Mouse (Mus musculus): Measurements from ENCODE around the gene Pcnx. TPM values are rescaled to one million over a fixed set of nuclear protein-coding genes. Genes with fewer than 3 reads are reported as not detected.

The Pcnx gene
- polyA plus RNA-seq, 1 experiment: 49.0 TPM

DNA sequence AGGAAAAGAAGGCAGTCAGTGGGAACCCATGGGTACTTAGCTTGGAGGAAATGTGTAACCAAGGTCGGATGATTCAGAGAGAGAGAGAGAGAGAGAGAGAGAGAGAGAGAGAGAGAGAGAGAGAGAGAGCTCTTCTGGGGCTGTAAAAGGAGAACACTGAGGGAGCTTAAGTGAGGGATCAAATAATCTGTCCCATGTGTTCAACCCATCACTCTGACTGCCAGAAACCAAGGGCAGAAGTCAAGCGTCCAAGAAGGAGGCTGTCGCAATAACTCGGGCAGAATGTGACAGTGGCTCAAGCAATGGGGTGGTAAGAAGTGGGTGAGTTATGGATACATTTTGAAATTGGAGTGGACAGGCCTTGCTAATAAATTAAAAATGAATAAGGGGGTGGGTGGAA is 37.6 kb upstream of the Pcnx start:
- DNase-seq: no peak
- no peak overlapping the region for H3K27ac ChIP-seq (ENCODE audit: control insufficient read depth, insufficient read depth, low read length)
- TF ChIP-seq POLR2A (IDR thresholded peaks at IDR 0.05; ENCODE audit: control insufficient read depth, extremely low read depth, insufficient read depth, low read length, poor library complexity) (no peak), CTCF (IDR thresholded peaks at IDR 0.05; ENCODE audit: borderline replicate concordance, control insufficient read depth, extremely low read depth, insufficient read depth, low read length, poor library complexity) (no peak)
- no peaks in the 10 kb centered on the region for H3K36me3 ChIP-seq (ENCODE audit: control insufficient read depth, insufficient read depth, low read length)
- no peaks in the 10 kb centered on the region for H3K27me3 ChIP-seq (ENCODE audit: control insufficient read depth, insufficient read depth, low read length)
- no peaks in the 10 kb centered on the region for H3K4me1 ChIP-seq (replicated peaks; ENCODE audit: control insufficient read depth, insufficient read depth, low read length)
- WGBS: 81% methylated on average over 4 of the region's 4 CpGs
- no peak overlapping the region for H3K4me3 ChIP-seq (ENCODE audit: control insufficient read depth, insufficient read depth, low read length)

DNA sequence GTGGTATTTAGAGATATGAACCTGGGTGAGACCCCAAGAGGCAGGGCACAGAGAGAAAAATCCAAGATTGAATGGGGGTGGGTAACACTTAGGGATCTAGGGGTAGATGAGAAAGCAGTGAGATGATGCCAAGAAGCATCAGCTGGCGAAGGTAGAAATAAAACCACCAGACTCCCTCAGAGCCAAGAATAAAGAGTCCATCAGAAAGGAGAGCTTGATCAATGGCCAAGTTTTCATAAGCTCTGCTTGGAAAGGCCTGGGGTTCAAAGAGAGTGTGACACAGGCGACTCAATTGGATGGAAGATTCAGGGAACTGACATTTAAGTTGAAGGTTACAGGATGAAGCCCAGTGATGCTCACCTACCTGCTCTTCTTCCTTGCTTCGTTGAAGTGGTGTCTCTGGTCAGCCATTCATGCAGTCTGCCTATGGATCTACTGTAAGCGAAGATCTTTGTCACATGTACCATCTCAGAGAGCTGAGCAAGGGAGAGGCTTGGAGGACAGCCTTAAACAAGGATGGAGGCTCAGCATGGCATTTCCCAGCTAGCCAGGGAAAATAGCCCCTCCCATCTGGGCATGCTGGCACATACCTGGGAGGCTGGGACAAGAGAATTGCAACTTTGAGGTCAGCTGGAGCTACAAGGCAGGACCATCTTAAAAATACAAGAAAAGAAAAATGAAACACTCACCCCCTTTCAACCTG is 36.9 kb upstream of the Pcnx start:
- WGBS: 99% methylated on average over 4 of the region's 4 CpGs
- no peaks in the 10 kb centered on the region for H3K4me1 ChIP-seq (replicated peaks; ENCODE audit: control insufficient read depth, insufficient read depth, low read length)
- no peak for DNase-seq
- H3K4me3 ChIP-seq (ENCODE audit: control insufficient read depth, insufficient read depth, low read length): no peak overlapping the region
- no peak overlapping the region for H3K27ac ChIP-seq (ENCODE audit: control insufficient read depth, insufficient read depth, low read length)
- no peaks in the 10 kb centered on the region for H3K36me3 ChIP-seq (ENCODE audit: control insufficient read depth, insufficient read depth, low read length)
- TF ChIP-seq CTCF (IDR thresholded peaks at IDR 0.05; ENCODE audit: borderline replicate concordance, control insufficient read depth, extremely low read depth, insufficient read depth, low read length, poor library complexity): no peak
- TF ChIP-seq POLR2A (IDR thresholded peaks at IDR 0.05; ENCODE audit: control insufficient read depth, extremely low read depth, insufficient read depth, low read length, poor library complexity): no peak
- H3K27me3 ChIP-seq (ENCODE audit: control insufficient read depth, insufficient read depth, low read length): no peaks in the 10 kb centered on the region

DNA sequence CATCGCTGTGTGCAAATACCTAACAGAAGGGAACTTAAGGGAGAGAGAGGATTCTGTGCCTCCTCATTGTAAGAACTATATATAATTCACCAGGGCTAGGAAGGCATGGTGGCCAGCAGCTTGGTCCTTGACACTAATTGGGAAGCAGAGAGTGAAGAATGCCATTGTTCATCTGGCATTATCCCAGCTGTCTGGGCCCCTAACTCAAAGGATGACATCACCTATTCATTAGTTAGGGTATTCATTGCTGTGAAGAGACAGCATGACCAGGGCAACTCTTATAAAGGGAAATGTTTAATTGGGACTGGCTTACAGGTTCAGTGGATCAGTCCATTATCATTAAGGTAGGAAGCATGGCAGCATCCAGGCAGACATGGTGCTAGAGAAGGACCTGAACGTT is 31.5 kb upstream of the Pcnx start:
- TF ChIP-seq CTCF (IDR thresholded peaks at IDR 0.05; ENCODE audit: borderline replicate concordance, control insufficient read depth, extremely low read depth, insufficient read depth, low read length, poor library complexity) (no peak), POLR2A (IDR thresholded peaks at IDR 0.05; ENCODE audit: control insufficient read depth, extremely low read depth, insufficient read depth, low read length, poor library complexity) (no peak)
- no peaks in the 10 kb centered on the region for H3K27me3 ChIP-seq (ENCODE audit: control insufficient read depth, insufficient read depth, low read length)
- H3K4me1 ChIP-seq (replicated peaks; ENCODE audit: control insufficient read depth, insufficient read depth, low read length): no peaks in the 10 kb centered on the region
- 88% methylated on average over 2 of the region's 2 CpGs for WGBS
- H3K4me3 ChIP-seq (ENCODE audit: control insufficient read depth, insufficient read depth, low read length): no peak overlapping the region
- DNase-seq: no peak
- no peak overlapping the region for H3K27ac ChIP-seq (ENCODE audit: control insufficient read depth, insufficient read depth, low read length)
- H3K36me3 ChIP-seq (ENCODE audit: control insufficient read depth, insufficient read depth, low read length): no peaks in the 10 kb centered on the region

DNA sequence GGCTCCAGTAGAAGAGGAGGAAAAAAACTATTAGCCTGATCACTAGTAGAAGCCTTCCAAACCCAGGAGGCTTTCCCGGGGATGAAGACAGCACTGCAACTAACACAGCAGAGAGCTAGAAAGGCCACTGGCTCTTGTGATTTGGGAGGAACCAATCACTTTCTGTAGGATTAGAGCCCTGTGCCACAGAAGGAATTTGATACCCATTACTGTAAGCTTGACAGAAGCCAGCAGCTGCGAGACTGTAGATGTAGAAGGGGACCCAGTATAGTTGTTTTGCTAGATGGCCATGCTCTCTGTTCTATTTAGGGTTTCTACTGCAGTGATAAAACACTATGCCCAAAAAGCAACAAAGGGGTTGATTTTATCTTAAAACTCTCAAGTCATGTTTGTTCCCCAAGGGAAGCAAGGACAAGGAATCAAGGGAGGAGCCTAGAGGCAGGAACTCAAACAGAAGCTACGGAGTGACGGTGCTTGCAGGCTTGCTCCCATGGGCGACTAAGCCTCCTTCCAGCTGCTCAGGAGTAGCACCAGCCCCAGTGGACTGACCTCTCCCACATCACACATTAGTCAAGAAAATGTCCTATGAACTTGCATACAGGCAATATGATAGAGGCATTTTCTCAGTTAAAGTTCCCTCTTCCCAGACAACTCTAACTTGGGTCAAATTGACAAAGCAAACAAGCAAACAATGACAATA is 27.6 kb upstream of the Pcnx start:
- H3K27me3 ChIP-seq (ENCODE audit: control insufficient read depth, insufficient read depth, low read length): no peaks in the 10 kb centered on the region
- TF ChIP-seq POLR2A (IDR thresholded peaks at IDR 0.05; ENCODE audit: control insufficient read depth, extremely low read depth, insufficient read depth, low read length, poor library complexity) (no peak), CTCF (IDR thresholded peaks at IDR 0.05; ENCODE audit: borderline replicate concordance, control insufficient read depth, extremely low read depth, insufficient read depth, low read length, poor library complexity) (no peak)
- no peak overlapping the region for H3K27ac ChIP-seq (ENCODE audit: control insufficient read depth, insufficient read depth, low read length)
- H3K36me3 ChIP-seq (ENCODE audit: control insufficient read depth, insufficient read depth, low read length): no peaks in the 10 kb centered on the region
- WGBS: 93% methylated on average over 5 of the region's 5 CpGs
- no peak overlapping the region for H3K4me3 ChIP-seq (ENCODE audit: control insufficient read depth, insufficient read depth, low read length)
- H3K4me1 ChIP-seq (replicated peaks; ENCODE audit: control insufficient read depth, insufficient read depth, low read length): no peaks in the 10 kb centered on the region
- DNase-seq: no peak

DNA sequence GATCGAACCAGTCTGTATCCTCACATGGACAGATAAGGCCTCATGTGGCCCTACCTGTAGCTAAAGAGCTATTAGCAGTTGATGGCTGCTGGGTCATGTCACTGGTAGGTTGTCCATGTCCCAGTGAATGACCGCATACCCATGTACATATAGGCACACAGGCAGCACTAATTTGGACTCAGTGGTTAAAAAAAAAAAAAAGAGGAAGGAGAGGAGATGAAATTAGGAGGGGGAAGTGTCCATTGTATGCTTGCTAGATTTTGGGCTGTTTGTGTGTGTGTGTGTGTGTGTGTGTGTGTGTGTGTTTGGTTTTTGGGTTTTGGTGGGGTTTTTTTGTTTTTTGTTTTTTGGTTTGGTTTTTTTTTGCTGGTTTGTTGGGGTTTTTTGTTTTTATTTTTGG is 26.7 kb upstream of the Pcnx start:
- Histone ChIP-seq H3K4me1 (replicated peaks; ENCODE audit: control insufficient read depth, insufficient read depth, low read length) (no peaks in the 10 kb centered on the region), H3K4me3 (ENCODE audit: control insufficient read depth, insufficient read depth, low read length) (no peak overlapping the region), H3K27ac (ENCODE audit: control insufficient read depth, insufficient read depth, low read length) (no peak overlapping the region), H3K36me3 (ENCODE audit: control insufficient read depth, insufficient read depth, low read length) (no peaks in the 10 kb centered on the region), H3K27me3 (ENCODE audit: control insufficient read depth, insufficient read depth, low read length) (no peaks in the 10 kb centered on the region)
- TF ChIP-seq POLR2A (IDR thresholded peaks at IDR 0.05; ENCODE audit: control insufficient read depth, extremely low read depth, insufficient read depth, low read length, poor library complexity): no peak
- no peak for TF ChIP-seq CTCF (IDR thresholded peaks at IDR 0.05; ENCODE audit: borderline replicate concordance, control insufficient read depth, extremely low read depth, insufficient read depth, low read length, poor library complexity)
- WGBS: 83% methylated on average over 2 of the region's 2 CpGs
- no peak for DNase-seq

DNA sequence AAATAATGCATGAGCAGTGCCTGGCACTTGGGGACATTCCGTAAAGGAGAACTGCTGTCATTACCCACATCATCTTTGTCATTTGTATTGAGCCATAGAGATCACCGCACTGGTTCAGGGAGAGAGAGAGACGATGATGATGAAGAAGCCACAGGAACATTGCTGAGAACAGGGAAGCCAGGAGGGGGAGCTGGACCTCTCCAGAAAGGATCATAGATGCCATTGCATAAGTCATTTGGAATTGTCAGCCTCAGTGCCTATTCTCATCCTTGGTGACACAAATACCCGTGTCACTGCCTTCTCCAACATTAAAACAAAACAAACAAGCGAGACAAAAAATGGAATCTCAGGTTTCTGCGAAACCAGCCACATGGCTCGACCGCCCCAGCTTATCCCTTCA is 23.7 kb upstream of the Pcnx start:
- no peaks in the 10 kb centered on the region for H3K4me1 ChIP-seq (replicated peaks; ENCODE audit: control insufficient read depth, insufficient read depth, low read length)
- TF ChIP-seq CTCF (IDR thresholded peaks at IDR 0.05; ENCODE audit: borderline replicate concordance, control insufficient read depth, extremely low read depth, insufficient read depth, low read length, poor library complexity): no peak
- H3K27me3 ChIP-seq (ENCODE audit: control insufficient read depth, insufficient read depth, low read length): no peaks in the 10 kb centered on the region
- H3K27ac ChIP-seq (ENCODE audit: control insufficient read depth, insufficient read depth, low read length): no peak overlapping the region
- 89% methylated on average over 8 of the region's 8 CpGs for WGBS
- no peak for DNase-seq
- H3K4me3 ChIP-seq (ENCODE audit: control insufficient read depth, insufficient read depth, low read length): no peak overlapping the region
- H3K36me3 ChIP-seq (ENCODE audit: control insufficient read depth, insufficient read depth, low read length): no peaks in the 10 kb centered on the region

All from thymus, adult 2 months (tissue).